Mouse (Mus musculus): ENCODE measurements around the gene Napsa.

Napsa gene

GRCm38 (mm10) chr7:44570989-44571388 is 1.2 kb upstream of the Napsa start:
- no peak for DNase-seq (ENCODE audit: extremely low spot score, low spot score)

- no peak for DNase-seq (ENCODE audit: extremely low spot score, low spot score)
These were observed 369 bp upstream of the Napsa start for GRCm38 (mm10) chr7:44571811-44572210.

- no peak for DNase-seq (ENCODE audit: extremely low spot score, low spot score)
These were observed 840 bp downstream of the Napsa start for GRCm38 (mm10) chr7:44572956-44573484.

- no peak for DNase-seq (ENCODE audit: extremely low spot score, low spot score)
These were observed 4.2 kb downstream of the Napsa start for GRCm38 (mm10) chr7:44576333-44576844.

GRCm38 (mm10) chr7:44581637-44582036 is 9.5 kb downstream of the Napsa start:
- no peak for DNase-seq (ENCODE audit: extremely low spot score, low spot score)

GRCm38 (mm10) chr7:44582709-44583108 is 10.5 kb downstream of the Napsa start:
- DNase-seq (ENCODE audit: extremely low spot score, low spot score) = no peak

- no peak for DNase-seq (ENCODE audit: extremely low spot score, low spot score)
These were observed 11.0 kb downstream of the Napsa start for GRCm38 (mm10) chr7:44583146-44583545.

GRCm38 (mm10) chr7:44584265-44584804 is 12.2 kb downstream of the Napsa start:
- no peak for DNase-seq (ENCODE audit: extremely low spot score, low spot score)

GRCm38 (mm10) chr7:44584921-44585320 is 12.7 kb downstream of the Napsa start:
- DNase-seq (ENCODE audit: extremely low spot score, low spot score) = no peak

- DNase-seq (ENCODE audit: extremely low spot score, low spot score) = no peak
These were observed 13.4 kb downstream of the Napsa start for GRCm38 (mm10) chr7:44585606-44586005.

GRCm38 (mm10) chr7:44586518-44586917 is 14.3 kb downstream of the Napsa start:
- DNase-seq (ENCODE audit: extremely low spot score, low spot score) = peak; percentile 46

GRCm38 (mm10) chr7:44586930-44587329 is 14.8 kb downstream of the Napsa start:
- peak; percentile 71 for DNase-seq (ENCODE audit: extremely low spot score, low spot score)

- DNase-seq (ENCODE audit: extremely low spot score, low spot score) = no peak
These were observed 15.5 kb downstream of the Napsa start for GRCm38 (mm10) chr7:44587676-44588075.

- no peak for DNase-seq (ENCODE audit: extremely low spot score, low spot score)
These were observed 16.2 kb downstream of the Napsa start for GRCm38 (mm10) chr7:44588338-44588737.

GRCm38 (mm10) chr7:44589149-44589548 is 17.0 kb downstream of the Napsa start:
- peak; percentile 78 for DNase-seq (ENCODE audit: extremely low spot score, low spot score)

- no peak for DNase-seq (ENCODE audit: extremely low spot score, low spot score)
These were observed 17.8 kb downstream of the Napsa start for GRCm38 (mm10) chr7:44589946-44590345.

- DNase-seq (ENCODE audit: extremely low spot score, low spot score) = peak; percentile 95
These were observed 18.5 kb downstream of the Napsa start, which contains the start of gene Kcnc3 for GRCm38 (mm10) chr7:44590402-44591347. Kcnc3 (plus strand) TSS chr7:44590664.

- peak; percentile 49 for DNase-seq (ENCODE audit: extremely low spot score, low spot score)
These were observed 19.4 kb downstream of the Napsa start for GRCm38 (mm10) chr7:44591348-44592116.

- no peak for DNase-seq (ENCODE audit: extremely low spot score, low spot score)
These were observed 20.9 kb downstream of the Napsa start for GRCm38 (mm10) chr7:44593051-44593450.

GRCm38 (mm10) chr7:44593775-44594174 is 21.6 kb downstream of the Napsa start:
- peak; percentile 91 for DNase-seq (ENCODE audit: extremely low spot score, low spot score)

GRCm38 (mm10) chr7:44594291-44594690 is 22.1 kb downstream of the Napsa start:
- no peak for DNase-seq (ENCODE audit: extremely low spot score, low spot score)

All from neural tube, embryonic 10.5 days (tissue).